Mouse (Mus musculus) T-cell, adult 2 months (primary cell): ENCODE results near the gene Pepd.
"Not testable (repeated sequence)": the region's sequence is repeated elsewhere in the genome, so short reads cannot be mapped to it uniquely, and the experiment has no call there.

Experiments used
- DNase-seq: peaks from one replicate; pipeline ENCODE4 v3.0.0; 2022; ENCODE audit warnings: low spot score

Pepd gene

DNA sequence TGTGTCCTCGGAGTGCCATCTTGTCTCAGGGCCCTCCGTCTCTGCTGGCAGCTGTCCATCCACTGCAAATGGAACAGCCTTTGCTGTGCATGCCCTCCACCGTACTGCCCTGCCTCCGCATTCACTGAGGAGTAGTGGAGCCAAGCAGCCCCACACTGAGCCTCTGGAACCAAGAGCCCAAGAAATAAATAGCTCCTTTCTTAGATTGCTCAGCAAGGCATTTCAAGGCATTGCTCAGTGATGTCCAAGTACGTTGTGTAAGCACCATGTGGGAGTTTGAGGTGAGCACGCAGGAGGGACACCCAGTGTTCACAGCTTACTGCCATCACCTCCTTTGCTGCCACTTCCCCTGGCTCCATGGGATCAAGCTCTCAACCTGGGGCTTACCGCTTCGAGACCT is 20.5 kb downstream of the Pepd start:
- DNase-seq = no peak

DNA sequence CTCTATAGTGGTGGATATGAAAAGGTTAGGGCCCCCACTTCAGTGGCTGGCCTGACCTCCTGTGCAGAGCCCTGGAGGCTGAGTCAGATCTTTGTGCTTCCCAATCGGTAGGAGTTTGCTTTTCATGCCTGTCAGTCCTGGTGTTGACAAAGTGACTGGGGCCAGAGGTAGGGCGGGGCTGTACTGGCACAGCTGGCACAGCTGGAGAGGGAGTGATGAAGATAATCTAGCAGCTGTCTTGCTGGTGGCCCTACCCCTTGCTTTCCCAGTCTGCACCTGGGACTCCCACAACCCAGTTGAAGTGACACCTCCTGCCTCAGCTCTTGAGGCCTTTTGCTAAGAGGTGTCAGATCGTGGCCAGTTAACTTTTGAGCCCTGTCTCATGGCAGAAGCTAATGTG is 21.0 kb downstream of the Pepd start:
- DNase-seq = no peak

DNA sequence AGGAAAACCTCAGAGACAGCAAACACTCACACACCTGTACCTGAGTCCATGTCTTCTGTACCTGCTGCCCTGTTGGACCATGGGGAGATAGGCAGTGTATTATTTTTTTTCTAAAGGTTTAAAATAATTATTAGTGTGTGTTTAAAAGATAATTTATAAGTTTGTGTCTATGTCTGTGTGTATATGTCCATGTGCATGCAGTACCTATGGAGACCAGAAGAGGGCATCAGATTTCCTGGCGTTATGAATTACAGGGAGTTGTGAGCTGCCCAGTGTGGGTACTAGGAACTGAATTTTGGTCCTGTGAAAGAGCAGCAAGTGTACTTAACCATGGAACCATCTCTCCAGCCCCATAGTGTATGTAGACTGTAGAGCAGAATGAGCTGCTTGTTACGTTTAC is 24.2 kb downstream of the Pepd start:
- no peak for DNase-seq

DNA sequence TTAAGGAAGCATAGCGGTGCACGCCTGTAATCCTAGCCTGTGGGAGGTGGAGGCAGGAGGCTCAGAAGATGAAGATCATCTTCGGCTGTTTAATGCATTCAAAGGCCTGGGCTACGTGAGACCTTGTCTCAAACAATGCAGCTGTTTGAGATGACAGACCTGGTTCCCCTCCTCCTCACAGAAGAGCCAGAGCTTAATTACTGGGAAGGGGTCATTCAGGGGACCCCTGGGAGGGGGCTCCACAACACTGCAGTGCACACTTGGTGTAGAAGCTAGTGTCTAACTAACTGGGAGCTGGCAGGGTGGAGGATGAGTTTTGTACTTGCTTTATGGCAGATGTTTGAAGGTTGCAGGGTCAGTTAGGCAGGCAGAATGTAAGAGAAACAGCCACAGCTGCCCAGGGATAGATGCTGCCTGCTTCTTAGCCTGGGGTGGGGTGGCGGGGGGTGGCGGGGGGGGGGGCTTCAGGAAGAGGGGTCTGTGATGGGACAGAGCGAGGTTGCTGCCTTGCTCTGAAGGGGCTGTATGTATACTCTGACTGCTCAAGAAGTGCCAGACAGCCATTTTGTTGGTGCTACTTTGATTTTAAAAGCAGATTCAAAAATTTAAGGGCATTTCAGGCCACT is 26.6 kb downstream of the Pepd start:
- no peak for DNase-seq

DNA sequence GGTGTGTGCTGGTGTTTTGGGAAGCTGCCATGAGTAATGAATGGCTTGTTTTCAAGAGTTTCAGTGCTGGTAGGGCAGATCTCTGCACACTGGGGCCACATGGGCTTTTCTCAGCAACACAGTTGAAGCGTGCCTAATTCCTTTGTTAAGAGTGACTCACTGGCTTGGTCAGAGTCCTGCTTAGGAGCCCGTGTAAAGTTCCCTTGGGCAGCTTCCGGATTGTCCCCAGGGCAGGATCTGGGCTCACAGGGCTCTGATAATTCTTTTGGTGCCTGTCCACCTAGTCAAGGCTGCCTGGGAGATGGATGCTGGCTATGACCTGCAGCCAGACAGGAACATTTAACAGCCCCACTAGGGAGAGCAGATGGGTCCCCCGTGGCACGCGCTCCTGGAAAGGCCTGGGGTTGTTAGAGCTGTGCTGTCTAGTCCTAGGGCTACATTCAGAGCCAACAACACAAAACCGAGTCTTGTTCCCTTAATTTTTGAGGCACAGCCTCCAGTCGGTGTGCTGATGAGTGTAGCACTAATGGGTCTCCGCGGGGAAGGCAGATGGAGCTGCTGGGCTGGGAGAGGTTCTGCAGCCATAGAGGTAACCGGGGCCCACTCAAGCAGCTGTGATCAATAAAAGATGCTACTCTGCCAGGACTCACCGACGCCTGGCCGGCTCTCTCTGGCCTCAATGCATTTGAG is 27.2 kb downstream of the Pepd start:
- DNase-seq = no peak

DNA sequence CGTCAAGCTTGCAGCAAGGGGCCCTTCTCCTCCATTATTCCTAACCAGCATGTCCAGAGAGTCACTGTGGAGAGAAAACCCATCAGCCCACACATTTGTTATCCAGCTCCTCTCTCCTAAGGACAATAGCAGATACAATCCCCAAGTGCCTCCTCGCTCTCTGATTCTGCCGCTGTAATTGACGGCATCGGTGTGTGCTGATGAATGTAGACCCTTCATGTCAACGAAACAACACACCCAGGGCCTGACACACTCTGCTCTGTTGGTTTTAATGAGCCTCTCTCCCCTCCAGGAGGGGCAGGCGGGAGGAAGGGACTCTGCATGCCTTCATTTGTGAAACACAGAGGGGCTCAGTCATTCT is 27.8 kb downstream of the Pepd start:
- no peak for DNase-seq

DNA sequence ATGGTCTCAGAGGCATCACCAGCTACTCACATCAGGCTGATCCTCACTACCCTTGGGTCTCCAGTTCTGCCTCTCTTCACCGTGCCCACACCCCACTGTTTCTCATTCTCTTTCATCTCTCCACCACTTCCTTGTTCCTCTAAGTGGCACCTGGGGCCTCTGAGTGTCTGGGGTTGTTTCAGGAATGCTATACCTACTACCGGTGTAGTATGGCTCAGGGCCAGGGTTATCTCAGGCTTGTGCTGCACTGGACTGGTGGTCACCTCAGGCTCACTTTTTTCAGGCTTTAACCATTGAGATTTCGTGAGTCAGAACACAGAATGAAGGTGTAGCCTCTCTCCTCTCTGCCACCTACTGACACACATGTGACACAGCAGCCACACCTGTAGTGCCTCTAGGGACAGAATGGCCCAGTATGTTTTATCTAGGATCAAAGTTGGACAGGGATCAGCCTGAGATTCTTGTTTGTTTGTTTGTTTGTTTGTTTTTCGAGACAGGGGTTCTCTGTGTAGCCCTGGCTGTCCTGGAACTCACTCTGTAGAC is 31.5 kb downstream of the Pepd start:
- DNase-seq = no peak

DNA sequence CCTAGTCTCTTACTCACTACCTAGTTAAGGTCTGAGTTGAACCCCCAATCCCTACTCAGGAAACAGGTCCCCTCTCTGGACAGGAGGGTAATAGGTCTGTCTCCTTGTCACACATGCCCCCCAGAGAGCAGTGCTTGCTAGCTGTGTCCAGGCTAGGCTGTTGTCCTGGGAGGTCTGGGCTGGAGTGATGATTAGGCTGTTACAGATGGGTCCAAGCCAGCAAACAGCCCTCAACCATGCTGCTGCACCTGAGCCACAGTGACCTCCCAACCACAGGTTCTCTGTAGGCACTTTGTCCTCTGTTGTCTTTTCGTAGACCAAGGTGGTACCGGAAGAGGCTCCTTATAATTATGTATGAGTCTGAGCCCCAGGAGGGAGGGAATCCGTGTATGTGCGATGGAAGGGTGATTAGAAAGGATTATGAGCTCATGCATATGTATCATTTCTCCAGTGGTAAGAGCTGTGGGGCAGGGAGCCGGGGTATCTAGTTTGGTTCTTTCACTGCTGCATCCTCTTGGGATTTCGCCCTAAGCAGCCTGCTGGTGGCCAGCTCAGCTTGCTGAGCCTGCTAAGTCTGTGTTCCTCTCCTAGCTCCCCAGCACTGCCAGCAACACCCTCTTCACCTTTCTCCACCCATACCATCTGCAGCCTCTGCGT is 34.2 kb downstream of the Pepd start:
- DNase-seq = no peak

DNA sequence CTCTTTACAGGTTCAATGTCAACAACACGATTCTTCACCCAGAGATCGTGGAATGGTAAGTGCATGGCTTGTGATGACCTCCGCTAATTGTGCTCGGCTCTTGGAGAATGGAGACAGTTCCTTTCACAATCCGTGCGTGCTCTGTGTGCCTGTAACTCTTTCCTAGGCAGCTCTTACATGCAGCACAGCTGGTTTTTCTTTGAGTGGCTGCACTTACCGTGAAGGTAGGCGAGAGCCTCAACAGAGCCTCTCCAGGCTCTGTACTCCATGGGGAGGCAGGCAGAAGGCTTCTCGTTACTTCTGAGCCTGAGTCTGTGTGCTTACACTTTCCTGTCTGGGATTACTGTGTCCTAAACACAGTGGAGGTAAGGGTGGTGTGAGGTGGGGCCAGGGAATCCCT is 42.4 kb downstream of the Pepd start:
- DNase-seq = no peak

DNA sequence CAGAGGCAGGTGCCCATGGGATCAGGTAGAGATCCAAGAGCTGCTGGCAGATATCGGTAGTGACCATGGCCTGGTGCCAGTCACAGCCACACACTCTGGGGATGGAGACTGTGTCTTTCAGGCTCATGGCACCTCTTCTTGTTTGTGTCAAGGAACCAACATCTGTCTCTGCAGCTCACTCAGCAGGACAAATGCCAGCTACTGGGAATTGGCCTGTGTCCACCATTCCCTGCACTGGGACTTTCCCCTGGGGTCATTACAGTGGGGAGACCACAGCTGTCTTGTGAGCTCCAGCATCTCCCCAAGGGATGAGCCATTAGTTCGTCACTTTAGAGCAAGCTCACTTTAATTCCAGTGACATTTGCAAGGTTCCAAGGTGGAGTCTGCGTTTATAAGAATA is 43.1 kb downstream of the Pepd start:
- no peak for DNase-seq

DNA sequence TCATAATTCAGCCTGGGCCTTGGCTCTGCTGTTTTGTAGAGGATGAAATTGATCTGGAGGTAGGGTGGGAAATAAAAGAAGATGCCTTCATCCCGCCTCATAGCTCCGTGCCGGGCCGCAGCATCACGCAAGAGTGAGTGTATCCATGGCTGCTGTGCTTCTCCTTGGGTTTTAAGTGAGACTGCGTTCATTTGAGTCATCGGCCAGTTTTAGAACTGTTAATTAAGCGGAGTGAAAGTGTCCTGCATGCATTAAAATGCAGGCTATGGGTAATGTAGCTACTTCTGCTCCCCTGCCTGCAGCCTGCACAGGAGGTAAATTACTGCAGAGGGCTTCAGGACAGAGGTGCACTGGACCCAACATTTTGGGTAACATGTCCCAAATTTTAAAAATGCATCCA is 45.0 kb downstream of the Pepd start:
- no peak for DNase-seq

DNA sequence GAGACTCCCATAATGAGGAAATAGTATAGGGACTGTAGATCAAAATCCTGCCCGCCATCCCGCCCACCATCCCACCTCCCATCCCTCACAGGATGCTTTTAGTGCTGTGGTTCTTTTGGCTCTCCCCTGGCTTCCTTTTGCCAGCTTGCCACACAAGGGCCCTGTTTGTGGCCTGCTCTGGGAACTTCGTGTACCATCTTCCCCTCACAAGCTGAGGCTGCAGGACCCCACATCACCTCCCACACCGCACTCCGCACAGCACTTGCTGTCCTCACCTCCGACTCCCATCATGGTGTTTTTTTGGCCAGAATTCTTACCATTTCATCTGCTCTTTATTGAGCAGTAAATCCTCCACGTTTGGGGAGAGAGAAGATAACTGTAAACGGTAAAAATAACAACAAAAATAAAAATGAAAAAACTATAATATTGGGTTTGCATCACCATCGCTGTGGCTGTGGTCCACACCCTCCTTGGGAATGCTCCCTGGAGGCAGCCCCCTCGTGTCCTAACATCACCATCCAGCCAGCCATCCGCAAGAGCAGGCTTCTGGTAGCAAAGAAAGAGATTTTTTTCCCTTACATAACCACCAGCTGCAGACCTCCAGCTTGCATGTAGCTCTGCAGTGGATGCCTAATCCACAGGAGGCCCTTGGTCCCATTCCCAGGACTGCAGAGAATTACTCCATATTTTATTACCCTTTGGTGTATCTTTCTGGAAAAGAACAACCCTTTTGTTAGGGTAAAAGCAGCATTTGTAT is 51.9 kb downstream of the Pepd start:
- no peak for DNase-seq

DNA sequence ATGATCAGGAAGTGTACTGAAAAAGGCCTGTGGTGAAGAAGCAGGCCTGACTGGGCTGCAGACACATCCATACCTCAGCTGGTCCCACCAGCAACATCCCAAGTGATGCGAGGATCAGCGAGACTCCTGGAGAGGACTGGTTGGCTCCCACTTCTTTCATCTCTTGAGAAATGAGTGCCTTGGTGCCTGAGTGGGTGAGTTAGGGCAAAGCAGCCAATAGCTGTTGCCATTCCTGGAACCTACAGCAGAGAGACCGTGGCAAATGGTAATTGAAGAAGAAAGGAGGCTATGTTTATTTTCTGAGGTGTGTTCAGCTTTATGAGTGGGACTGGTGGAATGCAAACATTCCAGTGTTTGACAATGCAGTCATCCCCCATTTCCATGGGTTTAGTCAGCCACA is 55.2 kb downstream of the Pepd start:
- DNase-seq = no peak

DNA sequence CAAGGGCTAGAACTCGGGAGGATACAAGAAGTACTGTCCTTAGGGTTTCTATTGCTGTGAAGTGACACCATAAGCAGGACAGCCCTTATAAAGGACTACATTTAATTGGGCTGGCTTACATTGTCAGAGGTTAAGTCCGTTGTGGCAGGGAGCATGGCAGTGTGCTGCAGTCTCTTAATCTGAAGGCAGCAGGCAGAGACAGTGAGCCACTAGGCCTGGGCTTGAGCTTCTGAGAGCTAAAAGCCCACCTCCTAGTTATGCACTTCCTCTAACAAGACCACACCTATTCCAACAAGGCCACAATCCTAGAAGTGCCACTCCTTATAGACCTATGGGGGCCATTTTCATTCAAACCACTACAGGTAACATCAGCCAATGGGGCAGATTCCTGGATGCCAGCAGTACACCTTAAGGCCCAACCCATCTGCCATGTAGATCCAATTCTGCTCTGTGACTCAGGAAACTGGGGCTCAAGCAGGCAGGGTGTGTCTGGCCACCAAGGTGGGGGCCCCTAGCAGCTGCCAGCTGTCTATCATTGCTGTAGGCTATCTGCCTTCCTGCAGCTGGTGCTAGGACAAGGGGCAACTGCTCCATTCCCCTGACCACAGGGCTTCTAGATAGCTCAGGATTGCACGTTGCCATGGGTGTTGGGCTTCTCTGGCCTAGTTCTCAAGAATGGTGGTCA is 56.7 kb downstream of the Pepd start:
- DNase-seq = no peak

DNA sequence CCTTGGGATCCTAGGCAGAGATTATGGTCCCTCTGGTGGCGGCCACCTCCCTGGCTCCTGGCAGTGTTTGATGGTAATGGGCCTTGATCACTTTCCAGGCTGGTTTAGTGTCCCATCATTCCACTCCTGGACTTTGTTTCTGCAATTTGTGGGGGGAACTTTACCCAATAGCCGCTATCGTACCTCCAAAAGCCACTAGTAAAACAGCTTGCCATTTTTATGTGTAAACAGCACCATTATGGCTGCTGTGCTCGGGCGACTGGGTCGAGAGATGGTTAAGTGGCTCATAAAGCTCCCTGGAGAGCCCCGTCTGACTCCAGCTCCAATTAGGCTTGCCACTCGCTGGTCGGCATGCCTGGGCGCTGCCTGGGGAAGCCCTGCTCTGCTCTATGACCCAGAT is 59.6 kb downstream of the Pepd start:
- DNase-seq = no peak

DNA sequence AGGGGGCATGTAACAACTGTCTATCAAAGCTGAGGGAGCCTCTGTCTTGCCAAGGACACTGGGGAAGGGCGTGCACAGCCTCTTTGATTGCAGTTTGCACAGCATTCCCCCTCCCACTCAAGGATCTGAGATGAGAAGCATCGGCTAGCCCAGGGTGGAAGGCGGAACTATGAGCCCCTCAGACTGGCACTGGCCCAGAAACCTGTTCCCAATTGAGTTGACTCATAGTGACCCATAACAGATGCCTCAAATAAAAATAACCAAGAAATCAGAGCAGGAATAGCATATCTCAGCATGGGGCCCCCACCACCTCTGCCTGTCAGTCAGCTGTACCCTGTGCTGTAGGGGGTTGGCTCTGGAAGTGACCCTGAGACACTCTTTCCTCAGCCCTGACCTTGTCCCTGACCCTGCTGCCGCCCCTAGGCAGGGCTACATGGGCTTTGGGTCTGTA is 60.8 kb downstream of the Pepd start:
- DNase-seq = no peak

DNA sequence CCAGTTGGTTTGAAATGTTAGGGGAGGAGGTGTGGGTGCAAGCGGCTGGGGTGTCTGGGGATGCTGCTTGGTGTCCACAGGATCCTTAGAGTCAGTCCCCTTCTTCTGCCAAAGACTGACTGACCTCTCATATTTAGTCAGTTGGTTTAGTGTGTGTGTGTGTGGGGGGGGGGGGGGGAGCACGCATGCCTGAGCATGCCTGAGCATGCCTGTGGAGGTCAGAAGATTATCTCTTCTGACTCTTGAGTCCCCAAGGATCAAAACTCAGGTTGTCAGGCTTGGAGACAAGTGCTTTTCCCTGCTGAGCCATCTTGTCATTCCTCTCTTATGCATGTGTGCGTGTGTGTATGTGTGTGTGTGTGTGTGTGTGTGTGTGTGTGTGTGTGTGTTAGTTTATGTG is 61.7 kb downstream of the Pepd start:
- no peak for DNase-seq

DNA sequence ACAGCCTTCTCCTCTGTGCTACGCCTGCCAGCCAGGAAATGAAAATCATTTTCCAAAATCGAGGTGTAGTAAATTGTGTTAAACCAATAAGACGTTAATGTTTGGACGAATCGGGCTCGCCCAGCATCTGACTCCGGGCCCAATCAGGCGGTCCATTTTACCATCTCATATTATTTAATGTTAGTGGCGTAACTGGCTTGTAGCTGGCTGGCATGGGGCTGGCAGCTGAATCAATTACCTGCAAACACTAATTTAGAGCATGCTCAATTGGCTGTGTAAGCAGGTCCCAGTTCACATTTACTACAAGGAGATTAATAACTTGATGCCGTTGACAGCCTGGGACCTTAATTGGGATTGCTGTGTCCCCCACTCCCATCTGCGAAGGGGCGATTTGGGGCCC is 63.7 kb downstream of the Pepd start:
- no peak for DNase-seq

DNA sequence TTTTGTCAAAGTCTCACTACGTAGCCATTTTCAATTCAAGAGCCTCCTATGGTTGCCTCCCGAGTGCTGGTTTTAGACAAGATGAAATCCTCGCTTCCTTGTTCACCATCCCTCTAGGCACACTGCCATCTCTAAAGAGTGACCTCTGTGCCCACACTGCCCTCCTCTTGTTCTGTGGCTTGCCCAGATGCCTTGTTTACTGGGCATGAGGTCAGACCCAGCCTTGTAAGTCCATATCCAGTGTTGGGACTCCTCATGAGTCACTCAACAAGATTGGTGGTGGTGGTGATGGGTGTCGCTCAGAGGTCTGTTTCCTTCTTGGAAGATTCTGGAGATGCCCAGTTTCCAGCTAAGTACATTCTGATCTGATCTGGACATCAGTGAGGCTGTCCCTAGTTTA is 65.2 kb downstream of the Pepd start:
- DNase-seq = no peak

DNA sequence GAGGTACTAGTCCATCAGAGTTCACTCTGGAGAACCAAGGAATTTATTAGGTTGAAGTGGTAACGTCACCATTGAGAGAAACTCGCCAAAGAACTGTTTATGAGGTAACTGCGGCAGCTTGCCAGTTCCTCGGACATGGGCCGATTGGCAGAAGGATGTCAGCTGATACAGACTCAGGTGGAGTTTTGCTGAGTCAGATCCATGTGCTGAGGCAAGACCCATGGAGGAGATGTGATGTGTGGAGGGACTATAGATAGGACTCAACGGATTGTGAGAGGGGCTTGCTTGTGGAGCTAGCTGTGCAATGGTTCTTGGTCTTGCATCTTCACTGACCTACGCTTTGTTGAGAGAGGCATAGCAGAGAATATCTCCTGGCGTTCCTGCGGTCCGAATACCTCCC is 69.6 kb downstream of the Pepd start:
- DNase-seq = no peak

DNA sequence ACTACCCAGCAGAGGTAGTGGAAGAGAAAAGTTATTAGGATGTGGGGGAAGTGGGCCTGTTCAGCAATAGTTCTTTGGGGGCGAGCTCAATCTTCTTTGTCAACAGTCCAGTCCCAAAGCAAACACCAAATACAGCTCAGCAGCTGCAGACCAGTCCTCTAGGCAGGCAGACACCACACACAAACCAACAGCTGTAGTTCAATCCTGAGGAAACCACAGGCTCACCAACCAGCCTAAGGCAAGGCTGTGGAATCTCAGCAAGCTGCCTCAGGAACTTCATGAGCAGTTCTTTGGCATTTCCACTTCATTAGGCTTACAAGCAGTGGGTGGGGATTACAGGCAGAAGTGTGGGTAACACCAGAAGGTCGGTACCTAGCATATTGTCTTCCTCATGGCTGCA is 70.2 kb downstream of the Pepd start:
- DNase-seq = not testable (repeated sequence)
